Mouse (Mus musculus) bone marrow, adult 2 months (tissue): ENCODE data around the gene Sema3b.

ENCODE experiments used
- CTCF ChIP-seq: fragments of 200-500 bp; IDR thresholded peaks from 2 replicates; pipeline ENCODE4 v1.5.1; 2011; ENCODE audit warnings: low read length, control low read depth; ENCODE audit not compliant: control insufficient read depth, insufficient read depth
- POLR2A ChIP-seq: fragments of 200-500 bp; IDR thresholded peaks from 2 replicates; pipeline ENCODE4 v1.6.1; 2011; ENCODE audit warnings: low read depth, mild to moderate bottlenecking, control low read depth, low read length, borderline replicate concordance; ENCODE audit not compliant: control insufficient read depth

GRCm38 (mm10) chr9:107629411-107629730 lies 20.3 kb upstream of the Sema3b start:
- no peak for TF ChIP-seq POLR2A
- TF ChIP-seq CTCF = no peak
